Mouse (Mus musculus) skeletal muscle tissue, adult 2 months (tissue): ENCODE measurements at regions not wholly inside any gene's neighbourhood (a gene's known extent, or its start where the extent isn't known, plus 50 kb on each side); places are given as distances from the start of the nearest gene placed in this dataset.

ENCODE experiments used
- DNase-seq: peaks from one replicate; pipeline ENCODE4 v3.0.0-alpha.2; 2012; ENCODE audit warnings: low read depth, low spot score

DNA sequence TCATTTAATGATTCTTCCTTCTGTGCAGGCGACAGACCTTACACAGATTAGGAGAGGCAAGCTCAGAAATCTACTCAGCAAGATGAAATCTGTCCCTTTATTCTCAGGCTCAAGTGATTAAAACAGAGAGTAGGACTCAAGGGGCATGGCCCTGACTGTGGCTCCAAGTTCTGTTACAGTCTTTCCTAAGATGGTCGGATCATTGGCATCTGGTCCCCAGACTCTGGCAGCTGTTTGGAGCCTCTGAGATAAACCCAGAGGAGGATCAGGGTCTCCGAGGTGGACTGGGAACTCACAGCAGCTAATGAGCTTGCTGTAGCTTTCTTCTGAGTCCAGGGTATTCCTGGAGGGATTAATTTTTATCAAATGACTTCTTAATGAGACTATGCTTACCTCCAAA lies 51.7 kb upstream of the Hs3st2 start:
- no peak for DNase-seq
